Mouse (Mus musculus): ENCODE data around the gene Acsm1. TPM values are rescaled to one million over a fixed set of nuclear protein-coding genes. Genes with fewer than 3 reads are reported as not detected.

Acsm1 gene
- polyA plus RNA-seq, 1 experiment from 2014 or later, result not detected

Other genes starting within 250 kb of the Acsm1 start
- not detected in 2 replicates for gene Gp2, start 147.7 kb upstream of the Acsm1 start, polyA plus RNA-seq (2014; fragmentation: Nextera tagmentation; extraction: Ambion mirVana)
- not detected in 2 replicates for gene Umod, start 127.7 kb upstream of the Acsm1 start, polyA plus RNA-seq (2014; fragmentation: Nextera tagmentation; extraction: Ambion mirVana)
- gene Acsm5, start 87.6 kb upstream of the Acsm1 start, polyA plus RNA-seq (2014; fragmentation: Nextera tagmentation; extraction: Ambion mirVana), result not detected in 2 replicates
- not detected in 2 replicates for gene Pdilt, start 83.5 kb upstream of the Acsm1 start, polyA plus RNA-seq (2014; fragmentation: Nextera tagmentation; extraction: Ambion mirVana)
- not detected in 2 replicates for gene Acsm2, start 52.7 kb upstream of the Acsm1 start, polyA plus RNA-seq (2014; fragmentation: Nextera tagmentation; extraction: Ambion mirVana)
- not detected in 2 replicates for gene Acsm4, start 83.0 kb downstream of the Acsm1 start, polyA plus RNA-seq (2014; fragmentation: Nextera tagmentation; extraction: Ambion mirVana)
- 106 TPM in 2 replicates for gene Thumpd1, start 113.8 kb downstream of the Acsm1 start, polyA plus RNA-seq (2014; fragmentation: Nextera tagmentation; extraction: Ambion mirVana)
- 0.11 and 0.19 TPM in 2 replicates for gene Acsm3, start 153.9 kb downstream of the Acsm1 start, polyA plus RNA-seq (2014; fragmentation: Nextera tagmentation; extraction: Ambion mirVana)
- 21.0 and 25.2 TPM in 2 replicates for gene Rexo5, start 187.0 kb downstream of the Acsm1 start, polyA plus RNA-seq (2014; fragmentation: Nextera tagmentation; extraction: Ambion mirVana)
- 42.6 and 45.9 TPM in 2 replicates for gene Eri2, start 187.0 kb downstream of the Acsm1 start, polyA plus RNA-seq (2014; fragmentation: Nextera tagmentation; extraction: Ambion mirVana)

Data from midbrain, embryonic 11.5 days (tissue).